Mouse (Mus musculus): ENCODE measurements around the gene Nvl.

Nvl gene

DNA sequence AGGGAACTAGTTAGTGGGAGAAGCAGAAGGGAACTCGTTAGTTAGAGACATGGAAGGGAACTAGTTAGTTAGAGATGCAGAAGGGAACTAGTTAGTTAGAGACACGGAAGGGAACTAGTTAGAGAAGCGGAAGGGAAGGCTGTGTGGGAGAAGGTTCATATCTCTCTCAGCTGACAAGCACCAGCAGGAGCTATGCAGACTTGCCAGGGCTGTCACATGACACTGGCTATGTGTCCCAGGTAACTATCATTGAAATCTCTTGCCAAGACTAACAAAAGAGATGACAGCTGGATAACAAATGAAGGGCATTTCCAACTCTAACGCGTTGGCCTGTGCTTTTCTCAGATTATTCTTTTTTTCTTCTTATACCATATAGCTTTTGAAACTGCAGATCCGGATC lies 79.4 kb downstream of the Nvl start:
- no peak for DNase-seq

DNA sequence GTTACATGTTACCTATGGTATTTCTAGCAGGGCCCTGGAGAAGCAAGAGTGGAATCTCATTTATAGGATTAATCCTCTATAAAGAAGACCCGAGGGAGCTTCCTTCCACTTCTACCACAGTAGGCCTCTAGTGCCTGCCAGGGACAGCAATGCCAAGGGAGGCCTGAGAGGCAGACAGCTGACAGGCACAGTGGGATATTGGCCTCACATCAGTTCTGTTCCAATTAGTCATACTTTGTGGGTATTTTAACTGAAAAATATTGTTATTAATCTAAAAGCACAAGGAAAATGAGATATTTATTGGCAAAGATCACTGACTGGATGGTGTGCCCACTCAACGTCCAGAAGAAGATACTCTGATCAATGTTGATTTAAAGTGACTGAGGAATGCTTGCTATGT lies 80.0 kb downstream of the Nvl start:
- DNase-seq = no peak

DNA sequence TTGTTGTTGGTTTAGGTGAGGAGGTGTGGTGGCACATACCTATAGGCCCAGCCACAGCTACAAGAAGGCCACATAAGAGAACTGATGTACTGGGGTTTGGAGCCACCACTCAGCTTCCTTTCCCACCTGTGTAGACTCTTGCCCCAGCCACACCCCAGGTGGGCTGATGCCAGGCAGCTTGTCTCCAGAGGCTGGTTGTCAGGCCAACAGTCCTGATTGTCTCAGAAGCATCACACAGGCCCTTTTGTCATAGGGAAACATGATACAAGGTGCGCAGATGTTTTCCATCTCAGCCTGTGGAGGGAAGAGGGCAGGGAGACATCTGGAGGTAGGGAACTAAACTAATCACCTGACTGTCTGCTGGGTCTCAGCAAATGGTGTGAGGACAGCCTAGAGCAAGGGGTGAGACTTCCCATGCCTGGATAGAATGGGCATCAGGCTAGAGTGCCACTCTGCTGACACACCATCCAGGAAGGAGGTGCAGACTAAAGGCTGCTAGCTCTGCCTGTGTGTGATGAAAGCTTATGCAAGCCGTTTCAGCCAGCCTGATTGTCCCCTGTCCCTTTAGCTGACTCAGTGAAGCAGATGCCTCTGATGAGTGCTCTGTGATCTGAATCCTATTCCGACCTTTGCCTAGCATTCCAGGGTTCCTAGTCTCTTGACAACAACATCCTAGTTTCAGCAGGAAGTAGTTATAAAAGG lies 82.1 kb downstream of the Nvl start:
- no peak for DNase-seq

DNA sequence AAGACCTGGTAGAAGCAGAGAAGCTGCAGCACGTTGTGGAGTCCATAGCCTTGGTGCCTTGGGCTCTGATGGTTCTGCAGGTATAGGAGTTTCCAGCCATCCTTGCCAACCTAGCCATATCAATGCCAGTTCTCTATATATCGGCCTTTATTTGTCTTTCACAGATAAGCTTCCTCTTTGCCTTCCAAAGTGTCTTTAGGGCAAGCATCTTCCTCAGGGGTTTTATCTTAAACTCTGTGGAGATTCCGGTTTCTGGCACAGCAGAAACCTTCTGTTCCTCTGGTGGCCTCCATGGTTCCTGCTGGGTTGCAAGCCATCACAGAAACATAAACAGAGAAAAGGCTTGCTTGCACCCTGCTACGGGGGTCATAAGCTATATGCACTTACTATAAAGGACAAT lies 91.1 kb downstream of the Nvl start:
- no peak for DNase-seq

DNA sequence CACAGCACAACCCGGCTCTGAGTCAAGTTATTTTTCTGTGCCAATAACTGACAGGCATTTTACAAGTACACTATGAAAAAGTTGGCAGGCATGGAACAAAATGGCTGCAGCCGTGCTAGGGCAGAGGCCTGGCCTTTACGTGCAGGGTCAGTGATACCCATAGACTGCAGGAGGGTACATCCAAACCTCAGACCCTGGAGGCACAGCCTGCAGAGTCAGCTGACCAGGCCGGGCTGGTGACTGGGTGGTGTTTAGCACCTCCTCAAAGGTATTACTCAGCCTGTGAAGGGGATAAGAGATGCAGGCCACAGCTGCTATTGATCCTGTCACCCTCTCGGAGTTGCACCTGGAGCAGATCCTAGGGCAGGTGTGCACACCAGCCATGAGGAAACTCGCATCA lies 93.1 kb downstream of the Nvl start, which contains the start of gene 9130409I23Rik:
Gene 9130409I23Rik, plus strand, starts transcription at position 301 of the 400 bp plus-strand sequence.
- DNase-seq = no peak

DNA sequence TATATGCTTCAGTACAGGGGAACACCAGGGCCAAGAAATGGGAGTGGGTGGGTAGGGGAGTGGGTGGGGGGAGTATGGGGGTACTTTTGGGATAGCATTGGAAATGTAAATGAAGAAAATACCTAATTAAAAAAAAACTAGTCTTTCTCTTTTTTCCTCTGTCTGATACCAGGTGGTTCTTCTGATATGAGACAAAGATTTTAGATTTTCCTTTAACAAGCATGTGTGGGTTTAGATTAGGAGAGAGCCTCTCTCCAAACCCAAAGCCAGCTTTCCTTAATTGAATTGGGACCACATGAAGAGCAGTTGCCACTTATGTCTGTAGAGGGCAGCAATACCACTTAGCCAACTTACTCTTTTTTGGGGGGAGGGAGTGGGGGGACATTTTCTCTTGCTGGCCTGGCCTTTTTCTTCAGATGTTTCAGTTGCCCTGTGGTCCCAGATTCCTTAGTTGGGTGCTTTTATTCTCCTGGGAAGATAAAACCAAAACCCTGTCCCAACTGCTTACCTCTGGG lies 94.6 kb downstream of the Nvl start:
- DNase-seq = peak; percentile 5

DNA sequence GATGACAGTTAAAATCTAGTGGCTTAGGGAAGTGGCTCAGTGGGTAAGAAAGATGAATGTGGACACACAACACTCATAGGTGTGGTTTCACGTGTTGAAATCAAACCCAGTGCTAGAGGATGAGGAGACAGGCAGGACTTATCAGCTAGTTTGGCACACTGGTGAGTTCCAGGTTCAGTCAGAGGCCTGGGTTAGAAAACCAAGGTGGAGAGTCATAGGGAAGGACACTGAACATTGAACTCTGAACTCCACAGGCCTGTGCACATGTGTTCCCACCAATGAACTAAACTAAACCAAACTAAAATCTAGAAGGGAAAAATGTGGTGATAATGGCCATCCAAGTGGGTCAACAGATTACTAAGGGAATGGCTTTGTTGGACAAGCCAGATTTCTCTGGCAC lies 96.5 kb downstream of the Nvl start:
- DNase-seq = no peak

DNA sequence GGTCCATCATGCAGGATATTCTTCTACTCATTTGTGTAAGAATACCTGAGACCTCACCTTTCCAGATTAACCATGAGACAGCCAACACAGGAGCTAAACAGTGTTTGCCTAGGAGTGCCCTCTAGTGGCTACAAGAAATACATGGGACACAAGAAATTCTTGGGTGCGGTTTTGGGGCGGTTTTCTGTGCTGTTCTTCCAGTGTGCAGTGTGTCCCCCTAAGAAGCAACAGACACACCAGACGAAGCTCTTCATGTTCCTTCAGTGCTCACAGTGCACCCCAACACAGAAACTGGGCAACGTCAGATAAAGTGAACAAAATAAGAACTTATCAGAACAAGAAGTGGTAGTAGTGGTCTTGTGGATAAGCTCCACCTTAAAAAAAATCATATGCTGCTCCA lies 104.4 kb downstream of the Nvl start:
- peak; percentile 42 for DNase-seq

DNA sequence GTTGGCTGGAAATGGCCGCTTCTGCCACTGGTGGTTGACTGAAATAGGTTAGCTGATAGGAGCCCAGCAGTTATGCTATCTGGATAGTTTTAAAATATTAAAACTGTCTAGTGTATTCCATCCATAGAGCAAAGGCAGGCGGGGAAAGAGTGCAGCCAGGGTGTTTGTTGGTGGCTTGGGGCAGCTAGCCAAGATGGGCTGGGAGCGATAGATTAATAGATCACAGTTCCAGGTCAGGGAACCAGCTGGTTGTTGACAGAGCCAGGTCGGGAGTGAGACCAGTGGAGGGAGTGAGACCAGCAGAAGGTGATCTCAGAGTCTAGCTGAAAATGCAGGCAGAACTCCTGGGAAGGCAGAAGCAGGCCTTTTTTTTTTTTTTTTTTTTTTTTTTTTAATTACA lies 106.4 kb downstream of the Nvl start:
- DNase-seq = no peak

All from lung, postnatal 10 days (tissue).